Mouse (Mus musculus): ENCODE data around the gene Sytl3. TPM values are rescaled to one million over a fixed set of nuclear protein-coding genes. Genes with fewer than 3 reads are reported as not detected.

The Sytl3 gene
- polyA plus RNA-seq, 1 experiment from 2014 or later: 2.5 TPM

DNA sequence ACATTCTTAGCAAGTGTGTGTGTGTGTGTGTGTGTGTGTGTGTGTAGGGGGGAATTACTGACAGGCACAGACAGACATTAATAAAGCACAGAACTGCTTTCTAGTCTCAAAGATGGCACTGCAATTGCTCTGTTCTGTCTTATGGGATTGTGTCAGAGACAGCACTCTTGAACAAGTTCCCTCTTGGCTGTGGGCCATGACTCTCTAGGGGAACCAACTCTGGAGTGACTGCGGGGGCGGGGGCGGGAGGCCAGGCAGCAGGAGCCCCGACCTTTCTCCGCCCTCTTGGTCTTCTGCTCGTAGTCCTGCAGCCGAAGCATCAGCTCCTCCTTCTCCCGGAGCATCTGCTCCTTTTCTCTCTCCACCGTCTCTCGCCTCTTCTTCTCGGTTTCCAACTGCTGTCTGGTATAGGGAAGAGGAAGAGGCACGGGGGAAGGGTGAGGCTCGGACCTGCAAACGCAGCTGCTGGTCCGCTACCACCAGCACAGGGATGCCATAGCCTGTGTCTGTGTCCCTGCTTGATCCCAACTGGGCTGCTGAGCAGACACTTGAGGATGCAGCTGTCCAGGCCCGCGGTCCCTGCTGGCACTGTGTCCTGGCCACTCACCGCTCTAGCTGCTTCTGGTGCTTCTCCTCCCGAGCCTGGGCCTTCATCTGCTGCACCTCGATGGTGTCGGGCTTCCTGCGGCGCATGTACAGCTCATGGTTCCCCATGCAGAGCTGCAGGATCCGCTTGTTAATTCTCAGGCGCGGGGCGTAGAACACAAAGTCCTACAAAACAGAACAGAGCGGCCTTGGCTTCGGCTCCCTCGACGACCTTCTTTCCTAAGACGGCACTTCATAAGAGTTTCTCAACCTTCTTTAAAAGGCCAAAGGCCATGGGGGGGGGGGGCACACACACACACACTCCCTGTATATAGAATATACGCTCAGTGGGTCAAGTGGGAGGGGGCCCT is 83.5 kb downstream of the Sytl3 start:
- peaks cover 21% of the 10 kb centered on the region for H3K4me1 ChIP-seq (replicated peaks; ENCODE audit: insufficient read depth, low read length)
- peaks cover 45% of the 10 kb centered on the region for H3K36me3 ChIP-seq (ENCODE audit: insufficient read depth, low read length)
- H3K9ac ChIP-seq (ENCODE audit: low read depth, low read length): no peak overlapping the region
- ATAC-seq (replicated peaks; ENCODE audit: low FRiP score, low read depth): no peak
- no peak overlapping the region for H3K4me2 ChIP-seq (ENCODE audit: low read length)
- peak overlapping the region; percentile 25; the same call in 1 of the 2 replicates for H3K27ac ChIP-seq
- no peaks in the 10 kb centered on the region for H3K27me3 ChIP-seq (ENCODE audit: insufficient read depth, low read length)
- no peak overlapping the region for H3K4me3 ChIP-seq (replicated peaks; ENCODE audit: low read depth, low read length)
- DNase-seq (ENCODE audit: low spot score): peak; percentile 67
- WGBS: 56% methylated on average over 31 of the region's 33 CpGs
- TF ChIP-seq CTCF (IDR thresholded peaks at IDR 0.05; ENCODE audit: low read depth): no peak
- H3K9me3 ChIP-seq (replicated peaks; ENCODE audit: low read length): no peaks in the 10 kb centered on the region

DNA sequence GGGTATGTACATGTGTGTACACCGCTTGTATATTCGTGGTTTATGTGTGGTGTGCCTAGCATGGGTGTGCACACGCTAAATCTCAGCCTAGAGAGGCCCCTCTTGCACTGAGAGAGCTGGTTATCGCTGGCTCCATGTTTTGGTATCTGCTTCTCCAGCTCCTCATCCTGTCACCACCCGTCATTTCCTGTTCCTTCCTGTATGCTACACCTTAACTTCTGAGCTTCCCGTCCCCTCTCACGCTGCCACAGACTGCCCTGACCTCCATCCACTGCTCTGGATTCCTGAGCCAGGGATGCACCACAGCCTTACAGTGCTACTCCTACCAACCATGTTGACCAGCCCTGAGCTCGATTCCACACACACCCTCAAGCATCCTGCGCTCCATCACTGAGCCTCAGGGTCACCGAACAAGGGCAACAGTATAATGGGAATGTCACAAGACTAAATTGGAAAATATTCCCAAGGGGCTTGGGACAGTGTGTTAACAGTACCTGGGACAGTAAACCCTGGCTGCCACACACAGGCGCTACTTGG is 84.2 kb downstream of the Sytl3 start:
- no peak for TF ChIP-seq CTCF (IDR thresholded peaks at IDR 0.05; ENCODE audit: low read depth)
- Histone ChIP-seq H3K27me3 (ENCODE audit: insufficient read depth, low read length) (no peaks in the 10 kb centered on the region), H3K4me1 (replicated peaks; ENCODE audit: insufficient read depth, low read length) (peaks cover 28% of the 10 kb centered on the region), H3K4me2 (ENCODE audit: low read length) (no peak overlapping the region), H3K9ac (ENCODE audit: low read depth, low read length) (no peak overlapping the region), H3K9me3 (replicated peaks; ENCODE audit: low read length) (no peaks in the 10 kb centered on the region), H3K4me3 (replicated peaks; ENCODE audit: low read depth, low read length) (no peak overlapping the region), H3K36me3 (ENCODE audit: insufficient read depth, low read length) (peaks cover 40% of the 10 kb centered on the region), H3K27ac (no peak overlapping the region)
- ATAC-seq (replicated peaks; ENCODE audit: low FRiP score, low read depth) (no peak), DNase-seq (ENCODE audit: low spot score) (no peak)
- WGBS: 65% methylated on average over 11 of the region's 11 CpGs

DNA sequence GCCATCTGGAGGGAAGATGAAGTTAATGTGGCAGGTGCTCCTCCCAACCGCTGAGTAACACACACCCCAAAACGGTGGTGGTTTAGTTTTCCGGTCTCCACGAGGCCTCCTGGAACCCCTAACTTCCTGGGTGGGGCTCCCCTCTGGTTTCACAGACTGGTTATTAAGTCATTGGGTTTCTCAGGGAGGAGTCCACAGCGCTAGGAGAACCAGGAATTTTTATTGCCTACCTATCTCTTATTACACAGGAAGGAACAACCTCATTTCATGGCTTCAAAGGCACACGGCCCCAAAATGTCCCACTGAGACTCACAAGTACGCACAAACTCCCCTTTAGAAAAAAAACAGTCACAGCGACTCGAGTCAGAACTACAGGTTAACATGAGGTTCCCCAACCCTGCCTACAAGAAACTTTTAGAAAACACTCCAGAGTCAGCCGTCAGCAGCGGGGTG is 84.9 kb downstream of the Sytl3 start:
- DNase-seq (ENCODE audit: low spot score): peak; percentile 68
- Histone ChIP-seq H3K27me3 (ENCODE audit: insufficient read depth, low read length) (no peaks in the 10 kb centered on the region), H3K9me3 (replicated peaks; ENCODE audit: low read length) (no peaks in the 10 kb centered on the region), H3K36me3 (ENCODE audit: insufficient read depth, low read length) (peaks cover 38% of the 10 kb centered on the region), H3K4me1 (replicated peaks; ENCODE audit: insufficient read depth, low read length) (peaks cover 29% of the 10 kb centered on the region), H3K27ac (peak overlapping the region; percentile 48; the same call in 1 of the 2 replicates), H3K4me2 (ENCODE audit: low read length) (no peak overlapping the region), H3K9ac (ENCODE audit: low read depth, low read length) (no peak overlapping the region), H3K4me3 (replicated peaks; ENCODE audit: low read depth, low read length) (no peak overlapping the region)
- ATAC-seq (replicated peaks; ENCODE audit: low FRiP score, low read depth): no peak
- 17% methylated on average over 11 of the region's 11 CpGs for WGBS
- TF ChIP-seq CTCF (IDR thresholded peaks at IDR 0.05; ENCODE audit: low read depth): no peak

DNA sequence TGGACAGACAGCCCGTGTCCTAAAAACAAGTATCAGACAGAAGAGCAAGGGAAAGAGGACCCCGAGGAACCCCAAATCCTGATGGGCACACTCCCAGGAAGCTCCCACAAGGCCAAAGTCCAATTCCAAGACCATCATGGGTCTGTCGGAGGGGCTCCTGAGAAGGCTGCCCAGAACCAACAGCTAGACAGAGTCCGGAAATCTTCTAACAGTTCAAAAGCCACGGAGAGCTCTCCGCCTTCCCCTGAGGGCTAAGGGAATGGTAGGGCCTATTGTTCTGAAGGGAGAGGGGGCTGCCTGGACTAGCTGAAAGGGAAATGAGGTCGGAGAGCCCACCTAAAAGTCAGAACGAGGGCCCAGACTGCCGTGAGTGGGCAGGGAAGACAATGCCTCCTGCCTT is 85.5 kb downstream of the Sytl3 start:
- no peak for DNase-seq (ENCODE audit: low spot score)
- Histone ChIP-seq H3K9ac (ENCODE audit: low read depth, low read length) (no peak overlapping the region), H3K27me3 (ENCODE audit: insufficient read depth, low read length) (no peaks in the 10 kb centered on the region), H3K9me3 (replicated peaks; ENCODE audit: low read length) (no peaks in the 10 kb centered on the region), H3K4me3 (replicated peaks; ENCODE audit: low read depth, low read length) (no peak overlapping the region), H3K4me2 (ENCODE audit: low read length) (no peak overlapping the region), H3K27ac (peak overlapping the region; percentile 48), H3K4me1 (replicated peaks; ENCODE audit: insufficient read depth, low read length) (peaks cover 32% of the 10 kb centered on the region), H3K36me3 (ENCODE audit: insufficient read depth, low read length) (peaks cover 32% of the 10 kb centered on the region)
- 45% methylated on average over 9 of the region's 9 CpGs for WGBS
- no peak for TF ChIP-seq CTCF (IDR thresholded peaks at IDR 0.05; ENCODE audit: low read depth)
- ATAC-seq (replicated peaks; ENCODE audit: low FRiP score, low read depth): no peak

DNA sequence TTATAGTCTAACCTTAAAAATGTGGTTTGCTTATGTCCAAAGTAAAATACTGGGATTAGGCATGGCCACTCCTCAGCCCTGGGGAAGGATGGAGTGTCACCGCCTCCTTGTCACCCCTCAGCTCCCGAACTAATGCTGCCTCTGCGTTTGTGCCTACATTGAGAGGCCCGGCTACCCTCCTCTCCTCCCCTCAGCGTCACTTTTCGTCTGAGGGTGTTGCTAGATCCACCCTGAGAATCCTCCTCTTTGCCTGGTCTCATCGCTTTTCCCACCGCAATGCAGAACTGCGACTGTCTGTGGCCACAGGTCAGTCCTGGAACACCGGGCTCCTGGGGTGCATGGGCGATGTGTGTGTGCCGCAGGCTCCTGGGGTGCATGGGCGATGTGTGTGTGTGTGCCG is 86.0 kb downstream of the Sytl3 start:
- H3K4me3 ChIP-seq (replicated peaks; ENCODE audit: low read depth, low read length): no peak overlapping the region
- H3K27ac ChIP-seq: peak overlapping the region; percentile 81; the same call in 1 of the 2 replicates
- peaks cover 27% of the 10 kb centered on the region for H3K36me3 ChIP-seq (ENCODE audit: insufficient read depth, low read length)
- no peaks in the 10 kb centered on the region for H3K27me3 ChIP-seq (ENCODE audit: insufficient read depth, low read length)
- DNase-seq (ENCODE audit: low spot score) (no peak), ATAC-seq (replicated peaks; ENCODE audit: low FRiP score, low read depth) (no peak)
- WGBS: 72% methylated on average over 14 of the region's 14 CpGs
- no peak overlapping the region for H3K9ac ChIP-seq (ENCODE audit: low read depth, low read length)
- no peaks in the 10 kb centered on the region for H3K9me3 ChIP-seq (replicated peaks; ENCODE audit: low read length)
- peaks cover 32% of the 10 kb centered on the region for H3K4me1 ChIP-seq (replicated peaks; ENCODE audit: insufficient read depth, low read length)
- no peak for TF ChIP-seq CTCF (IDR thresholded peaks at IDR 0.05; ENCODE audit: low read depth)
- no peak overlapping the region for H3K4me2 ChIP-seq (ENCODE audit: low read length)

DNA sequence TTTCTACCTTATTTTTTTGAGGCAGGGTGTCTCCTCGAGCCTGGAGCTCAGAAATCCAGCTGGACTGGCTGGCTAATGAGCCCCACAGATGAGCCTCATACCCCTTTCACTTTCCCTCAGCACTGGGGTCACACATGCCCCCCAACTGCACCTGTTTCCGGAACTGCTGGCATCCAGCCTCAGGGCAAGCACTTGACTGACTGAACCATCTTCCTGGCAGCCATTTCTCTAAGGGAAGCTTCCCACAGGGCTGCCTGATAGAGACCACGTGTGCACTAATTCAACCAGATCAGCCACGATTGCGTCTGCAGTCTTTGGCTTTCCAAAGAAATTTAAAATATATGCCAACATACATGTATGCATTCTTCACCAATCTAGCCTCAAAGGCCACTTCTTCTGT is 86.6 kb downstream of the Sytl3 start:
- H3K36me3 ChIP-seq (ENCODE audit: insufficient read depth, low read length): peaks cover 25% of the 10 kb centered on the region

More for the DNA sequence above, 86.6 kb downstream of the Sytl3 start:
- Histone ChIP-seq H3K9me3 (replicated peaks; ENCODE audit: low read length) (no peaks in the 10 kb centered on the region), H3K4me3 (replicated peaks; ENCODE audit: low read depth, low read length) (no peak overlapping the region), H3K4me1 (replicated peaks; ENCODE audit: insufficient read depth, low read length) (peaks cover 32% of the 10 kb centered on the region), H3K9ac (ENCODE audit: low read depth, low read length) (no peak overlapping the region), H3K27ac (peak overlapping the region; percentile 81), H3K4me2 (ENCODE audit: low read length) (no peak overlapping the region), H3K27me3 (ENCODE audit: insufficient read depth, low read length) (no peaks in the 10 kb centered on the region)
- ATAC-seq (replicated peaks; ENCODE audit: low FRiP score, low read depth) (no peak), DNase-seq (ENCODE audit: low spot score) (no peak)
- TF ChIP-seq CTCF (IDR thresholded peaks at IDR 0.05; ENCODE audit: low read depth): no peak
- WGBS: 70% methylated on average over 5 of the region's 5 CpGs
